Mouse (Mus musculus) small intestine, adult 2 months (tissue): ENCODE measurements around the gene Shox2.

Source experiments
- CTCF ChIP-seq: fragments of 200-500 bp; IDR thresholded peaks from 2 replicates; pipeline ENCODE4 v1.5.1; 2012; ENCODE audit warnings: low read depth, mild to moderate bottlenecking, control low read depth, inconsistent platforms, low read length, moderate library complexity, mixed read lengths; ENCODE audit not compliant: insufficient replicate concordance, insufficient read length; ENCODE audit errors: extremely low read depth
- POLR2A ChIP-seq: fragments of 200-500 bp; IDR thresholded peaks from 2 replicates; pipeline ENCODE4 v1.6.1; 2012; ENCODE audit warnings: low read depth, mild to moderate bottlenecking, control low read depth, inconsistent platforms, low read length, moderate library complexity

GRCm38 (mm10) chr3:66980111-66980975, 1.2 kb downstream of the Shox2 start:
- TF ChIP-seq POLR2A (no peak), CTCF (no peak)
